Mouse (Mus musculus) MEL (cell line): ENCODE data around the gene Ms4a12.
"Not testable (repeated sequence)": the region's sequence is repeated elsewhere in the genome, so short reads cannot be mapped to it uniquely, and the experiment has no call there.

Source experiments
- CHD1 ChIP-seq: IDR thresholded peaks from 2 replicates; pipeline ENCODE4 v1.6.1; 2012; ENCODE audit warnings: low read depth, mild to moderate bottlenecking, inconsistent platforms, low read length, improper control_type of control experiment
- CTCF ChIP-seq, 3 experiments: IDR thresholded peaks in 2 of 3; conservative IDR thresholded peaks in 1 of 3; 2 replicates each; pipeline ENCODE4 v1.5.1; 2011 to 2012; ENCODE audit warnings: low read length in 3 of 3, low read depth in 2 of 3, mild to moderate bottlenecking in 2 of 3, improper control_type of control experiment in 1 of 3, inconsistent platforms in 1 of 3, mixed read lengths in 1 of 3, moderate library complexity in 1 of 3; ENCODE audit not compliant: control insufficient read depth in 1 of 3, insufficient read depth in 1 of 3, poor library complexity in 1 of 3, severe bottlenecking in 1 of 3
- E2F4 ChIP-seq: IDR thresholded peaks from 2 replicates; pipeline ENCODE4 v1.6.1; 2011; ENCODE audit warnings: low read depth, low read length, improper control_type of control experiment, borderline replicate concordance
- EP300 ChIP-seq, 2 experiments: IDR thresholded peaks; 2 replicates each; pipeline ENCODE4 v1.6.1; 2011; ENCODE audit warnings: improper control_type of control experiment in 2 of 2, low read length in 2 of 2, low read depth in 1 of 2, mild to moderate bottlenecking in 1 of 2
- ETS1 ChIP-seq: IDR thresholded peaks from 2 replicates; pipeline ENCODE4 v1.6.1; 2012; ENCODE audit warnings: low read depth, mild to moderate bottlenecking, inconsistent platforms, low read length, improper control_type of control experiment, moderate library complexity
- KAT2A ChIP-seq: conservative IDR thresholded peaks from 2 replicates; pipeline ENCODE4 v1.6.1; 2012; ENCODE audit warnings: low read depth, low read length, improper control_type of control experiment, inconsistent platforms
- MAX ChIP-seq: IDR thresholded peaks from 2 replicates; pipeline ENCODE4 v1.6.1; 2011; ENCODE audit warnings: low read length, improper control_type of control experiment
- POLR2A ChIP-seq, 2 experiments: IDR thresholded peaks; 2 replicates each; pipeline ENCODE4 v1.6.1; 2011 to 2012; ENCODE audit warnings: low read length in 2 of 2, mild to moderate bottlenecking in 2 of 2, control low read depth in 1 of 2, improper control_type of control experiment in 1 of 2, low read depth in 1 of 2, moderate library complexity in 1 of 2; ENCODE audit not compliant: control insufficient read depth in 1 of 2, insufficient read depth in 1 of 2, poor library complexity in 1 of 2
- UBTF ChIP-seq: IDR thresholded peaks from 2 replicates; pipeline ENCODE4 v1.6.1; 2012; ENCODE audit warnings: low read depth, mild to moderate bottlenecking, inconsistent platforms, low read length, improper control_type of control experiment, moderate library complexity, borderline replicate concordance; ENCODE audit not compliant: insufficient read depth
- ZC3H11A ChIP-seq: IDR thresholded peaks from 2 replicates; pipeline ENCODE4 v1.6.1; 2012; ENCODE audit warnings: low read depth, mild to moderate bottlenecking, inconsistent platforms, low read length, improper control_type of control experiment
- ZKSCAN1 ChIP-seq: IDR thresholded peaks from 2 replicates; pipeline ENCODE4 v1.6.1; 2012; ENCODE audit warnings: low read depth, mild to moderate bottlenecking, inconsistent platforms, low read length, improper control_type of control experiment, moderate library complexity

DNA sequence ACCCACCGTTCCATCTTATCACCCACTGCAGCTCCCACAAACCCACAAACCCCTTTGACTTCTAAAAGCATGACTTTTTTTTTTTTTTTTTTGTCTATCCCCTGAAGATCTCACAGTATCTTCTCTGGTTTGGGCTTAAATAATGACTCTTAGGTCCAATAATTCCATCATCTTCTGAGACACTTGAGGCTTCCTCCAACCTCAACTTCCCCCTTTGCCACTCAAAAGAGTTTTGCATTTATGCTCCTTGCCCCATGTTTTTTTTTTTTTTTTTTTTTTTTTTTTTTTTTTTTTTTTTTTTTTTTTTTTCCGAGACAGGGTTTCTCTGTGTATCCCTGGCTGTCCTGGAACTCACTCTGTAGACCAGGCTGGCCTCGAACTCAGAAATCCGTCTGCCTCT lies 30.7 kb upstream of the Ms4a12 start:
- not testable (repeated sequence) for TF ChIP-seq ZC3H11A; E2F4; KAT2A; ETS1; UBTF; CHD1; MAX; CTCF (IDR thresholded peaks at IDR 0.05 in 2 of 3, conservative IDR thresholded peaks at IDR 0.05 in 1 of 3; ENCODE audit: control insufficient read depth in 1 of 3, insufficient read depth in 1 of 3, low read depth in 2 of 3, low read length in 3 of 3, poor library complexity in 1 of 3, severe bottlenecking in 1 of 3); EP300 (IDR thresholded peaks at IDR 0.05; ENCODE audit: low read depth in 1 of 2, low read length in 2 of 2); POLR2A (IDR thresholded peaks at IDR 0.05; ENCODE audit: control insufficient read depth in 1 of 2, insufficient read depth in 1 of 2, low read depth in 1 of 2, low read length in 2 of 2, poor library complexity in 1 of 2); ZKSCAN1
